Mouse (Mus musculus) testis, postnatal 10 days (tissue): ENCODE results near the gene Tmem259.
"Not testable (repeated sequence)": the region's sequence is repeated elsewhere in the genome, so short reads cannot be mapped to it uniquely, and the experiment has no call there.

Experiments used
- DNase-seq: peaks from one replicate; pipeline ENCODE4 v3.0.0; 2021; ENCODE audit warnings: low spot score

The Tmem259 gene

DNA sequence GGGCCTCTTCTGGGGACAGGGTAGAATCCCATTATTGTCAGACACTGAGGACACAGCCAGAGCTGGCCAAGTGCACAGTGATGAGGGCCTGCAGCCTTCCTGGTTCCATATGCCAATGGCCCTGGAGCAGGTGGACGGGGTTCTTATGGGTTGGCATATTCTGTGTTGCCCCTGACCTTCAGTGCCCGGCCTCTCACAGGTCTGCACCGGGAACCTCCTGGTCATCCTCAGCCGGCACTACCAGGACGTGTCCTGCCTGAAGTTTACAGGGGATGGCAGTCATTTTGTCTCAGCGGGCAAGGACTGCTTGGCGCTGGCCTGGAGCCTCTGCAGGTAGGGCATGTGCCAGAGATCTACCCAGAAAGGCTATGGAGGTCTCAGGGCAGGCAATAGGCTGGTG is 19.4 kb downstream of the Tmem259 start:
- DNase-seq, result no peak

DNA sequence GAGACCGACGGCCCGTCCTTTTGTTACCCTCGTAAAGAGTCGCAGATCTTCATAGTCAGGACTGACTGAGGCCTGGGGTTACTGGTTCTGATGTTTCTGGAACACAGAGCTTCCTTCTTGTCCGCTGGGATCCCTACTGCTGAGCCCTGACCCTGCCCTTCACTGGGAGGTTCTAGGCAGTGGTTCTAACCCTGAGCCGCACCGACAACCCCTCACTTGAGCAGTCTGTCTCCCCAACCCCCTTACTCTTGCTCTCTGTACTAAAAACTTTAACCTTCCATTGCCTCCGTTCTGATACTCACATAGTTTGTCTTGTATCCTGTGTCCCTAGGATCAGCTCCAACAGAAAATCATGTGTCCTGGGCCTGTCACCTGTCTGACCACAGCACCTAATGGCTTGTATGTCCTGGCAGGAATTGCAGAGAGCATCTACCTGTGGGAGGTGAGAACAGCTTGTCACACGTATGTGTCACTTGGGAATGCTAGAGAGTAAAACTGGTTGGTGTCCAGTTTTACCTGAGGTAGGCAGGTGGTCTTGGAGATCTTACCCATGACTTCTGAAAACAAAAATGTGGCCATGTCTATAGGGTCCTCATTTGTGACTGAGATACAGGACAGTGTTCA is 23.3 kb downstream of the Tmem259 start:
- no peak for DNase-seq

DNA sequence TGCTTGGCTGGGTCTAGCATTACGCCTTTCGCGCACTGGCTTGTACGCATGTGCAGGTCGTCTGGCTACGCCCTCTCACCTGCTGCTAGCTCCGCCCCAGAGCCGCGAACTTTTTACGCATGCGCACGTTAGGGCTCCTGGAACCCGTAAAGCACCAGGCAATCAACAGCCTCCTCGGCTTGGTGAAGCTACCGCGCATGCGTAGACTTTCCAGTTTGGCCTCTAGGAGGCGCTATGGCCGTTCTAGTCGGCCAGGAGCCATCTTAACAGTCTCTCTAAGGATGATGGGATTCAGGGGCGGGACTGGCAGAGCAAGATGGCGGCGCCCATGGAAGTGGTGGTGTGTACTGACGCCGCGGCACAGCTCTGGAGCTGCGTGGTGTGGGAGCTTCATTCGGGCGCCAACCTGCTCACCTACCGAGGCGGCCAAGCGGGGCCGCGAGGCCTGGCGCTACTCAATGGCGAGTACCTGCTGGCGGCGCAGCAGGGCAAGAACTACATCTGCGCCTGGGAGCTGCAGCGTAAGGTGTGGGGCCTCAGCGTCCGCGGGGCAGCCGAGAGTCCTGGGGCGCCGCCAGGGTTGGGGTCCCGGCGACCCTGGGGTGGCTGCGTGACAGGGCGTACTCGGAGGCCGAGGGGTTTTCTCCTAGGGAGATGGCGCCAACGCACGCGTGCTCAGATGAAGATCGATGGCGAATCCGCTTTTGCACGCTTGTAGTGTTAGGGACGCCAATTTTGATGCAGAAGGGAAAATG is 24.1 kb downstream of the Tmem259 start, which contains the start of gene Wdr18:
Gene Wdr18 (plus strand): TSS at position 306 of the 755 bp plus-strand sequence.
- peak; percentile 99 for DNase-seq

DNA sequence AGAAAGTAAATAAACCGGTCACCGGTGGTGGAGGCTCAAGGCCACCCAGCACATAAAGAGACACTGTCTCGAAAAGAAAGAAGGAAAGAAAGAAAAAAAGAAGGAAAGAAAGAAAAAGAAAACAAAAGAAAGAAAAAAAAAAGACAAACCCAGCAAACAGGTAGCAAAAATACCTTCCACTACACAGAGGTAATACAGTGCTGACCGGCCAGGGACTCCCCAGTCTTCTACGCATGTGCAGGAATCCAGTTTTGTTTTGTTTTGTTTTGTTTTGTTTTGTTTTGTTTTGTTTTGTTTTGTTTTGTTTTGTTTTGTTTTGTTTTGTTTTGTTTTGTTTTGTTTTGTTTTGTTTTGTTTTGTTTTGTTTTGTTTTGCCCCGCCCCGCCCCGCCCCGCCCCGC is 24.7 kb downstream of the Tmem259 start:
- DNase-seq, result not testable (repeated sequence)

GRCm38 (mm10) chr10:79958140-79958816 is 25.9 kb downstream of the Tmem259 start:
- DNase-seq, result peak; percentile 93

DNA sequence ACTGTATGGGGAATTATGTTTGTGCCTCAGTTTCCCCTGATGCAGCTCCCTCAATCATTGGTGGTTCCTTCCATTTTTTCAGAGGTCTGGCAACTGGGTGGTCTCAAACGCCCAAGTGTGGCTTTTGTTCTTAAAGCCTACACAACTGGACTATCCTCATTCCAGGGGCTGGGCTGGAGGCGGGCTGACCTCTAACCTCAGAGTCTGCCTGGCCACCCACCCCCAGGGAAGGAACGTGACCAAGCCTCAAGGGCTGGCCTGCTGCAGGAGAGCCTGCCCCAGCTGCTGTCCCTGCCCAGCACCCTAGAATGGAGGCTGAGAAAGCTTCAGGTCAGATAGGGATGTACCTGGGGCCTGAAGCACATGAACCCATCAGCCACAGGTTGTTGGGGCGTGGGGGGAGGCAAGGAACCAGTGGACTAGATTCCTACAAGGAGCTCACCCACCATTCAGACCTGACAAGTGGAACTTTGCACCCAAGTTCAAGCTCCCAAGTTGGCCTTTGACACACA is 27.4 kb downstream of the Tmem259 start:
- DNase-seq, result no peak

DNA sequence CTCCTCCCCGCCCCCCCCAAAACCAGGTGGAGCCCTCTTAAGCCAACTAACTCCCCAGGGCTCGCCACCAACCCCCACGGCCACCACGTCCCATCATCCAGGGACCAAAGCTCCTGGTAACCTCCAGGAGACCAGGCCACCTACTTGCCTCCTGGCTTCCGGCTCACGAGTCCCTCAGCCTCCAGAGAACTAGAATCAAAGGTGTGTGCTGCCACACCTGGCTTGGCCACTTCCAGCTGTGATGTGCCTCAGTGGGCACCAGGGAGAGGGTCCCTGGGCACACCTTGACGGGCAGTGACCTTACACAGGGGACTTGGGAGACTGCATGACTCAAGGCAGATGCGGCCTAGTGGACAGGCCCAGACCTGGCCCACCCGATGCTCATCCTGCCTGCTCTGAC is 28.4 kb downstream of the Tmem259 start:
- DNase-seq, result no peak

DNA sequence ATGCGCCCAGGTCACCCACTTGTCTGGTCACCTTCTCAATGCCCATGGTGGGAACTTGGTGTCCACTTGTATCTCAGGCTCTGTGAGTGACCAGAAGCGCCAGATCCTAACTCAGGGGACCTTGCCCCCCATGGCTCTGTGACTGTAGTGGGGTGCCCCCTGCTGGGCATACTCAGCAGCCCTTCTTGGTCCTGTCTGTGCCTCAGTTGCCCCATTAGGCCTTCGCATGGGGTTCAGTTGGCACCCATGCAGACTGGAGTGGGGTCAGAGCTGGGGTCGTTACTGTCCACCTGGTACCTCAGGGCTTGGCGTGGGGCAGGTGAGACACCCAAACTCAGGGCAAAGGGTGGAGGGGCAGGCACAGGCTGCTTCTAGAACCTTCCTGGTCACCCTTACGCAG is 30.2 kb downstream of the Tmem259 start:
- DNase-seq, result no peak

GRCm38 (mm10) chr10:79950661-79951060 is 33.5 kb downstream of the Tmem259 start:
- no peak for DNase-seq

DNA sequence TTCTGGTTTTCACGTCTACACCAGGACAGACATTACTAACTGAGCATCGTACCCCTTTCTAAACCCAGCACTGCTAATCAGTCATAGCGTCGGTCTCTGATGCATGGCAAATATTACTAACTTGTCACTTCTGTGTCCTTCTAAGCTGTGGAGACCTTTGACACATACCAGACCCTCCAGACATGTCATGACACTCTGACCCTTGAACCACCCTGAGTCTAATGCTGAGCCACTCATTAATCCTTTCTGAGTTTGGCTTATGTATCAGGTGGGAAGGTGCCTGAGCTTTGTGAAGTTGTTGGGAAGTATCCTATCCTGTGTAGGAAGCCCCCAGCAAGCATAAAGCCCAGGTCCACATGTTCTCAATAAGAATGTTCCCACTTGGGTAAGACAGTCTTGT is 34.3 kb downstream of the Tmem259 start:
- DNase-seq, result no peak

DNA sequence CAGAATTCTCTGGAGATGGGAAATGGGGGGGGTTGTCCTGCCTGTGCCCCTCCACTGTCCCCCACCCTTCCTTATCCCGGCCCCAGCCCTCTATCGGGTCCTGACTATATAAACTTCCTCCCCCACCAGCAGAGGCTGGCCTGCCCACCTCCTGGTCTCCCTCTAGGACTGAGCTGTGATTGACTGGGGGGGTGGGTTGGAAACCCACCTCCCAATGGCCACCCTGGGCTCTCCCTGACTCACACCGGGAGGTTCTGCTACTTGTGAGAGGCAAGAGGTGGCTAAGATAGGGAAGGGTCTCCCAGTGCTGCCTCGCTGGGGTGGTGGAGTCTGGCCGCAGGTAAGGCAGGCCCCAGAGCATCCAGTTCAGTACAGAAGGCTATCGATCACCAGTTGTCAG is 36.6 kb downstream of the Tmem259 start:
- DNase-seq, result no peak

- no peak for DNase-seq
Measured at GRCm38 (mm10) chr10:79946752-79947322, 37.3 kb downstream of the Tmem259 start.

GRCm38 (mm10) chr10:79945507-79946234 is 38.5 kb downstream of the Tmem259 start:
- no peak for DNase-seq

DNA sequence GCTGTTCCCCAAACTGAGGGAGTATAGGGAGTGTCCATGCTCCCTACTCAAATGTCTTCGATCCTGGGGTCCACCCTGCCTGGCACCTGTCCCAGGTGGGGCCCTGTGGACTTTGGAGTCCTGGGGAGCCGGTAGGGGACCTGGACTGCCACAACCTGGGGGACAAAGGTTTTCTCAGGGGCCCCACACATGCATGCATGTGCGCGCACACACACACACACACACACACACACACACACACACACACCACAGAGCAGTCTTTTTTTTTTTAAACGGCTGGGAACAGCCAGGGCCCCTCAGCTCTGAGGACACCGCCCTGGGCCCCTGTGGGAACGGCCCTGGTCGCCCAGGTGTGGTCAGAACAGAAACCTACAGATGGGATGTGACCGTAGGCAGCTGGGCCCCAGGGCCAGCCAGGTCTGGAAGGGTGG is 40.6 kb downstream of the Tmem259 start:
- no peak for DNase-seq

GRCm38 (mm10) chr10:79942988-79943387 is 41.1 kb downstream of the Tmem259 start:
- DNase-seq, result no peak

DNA sequence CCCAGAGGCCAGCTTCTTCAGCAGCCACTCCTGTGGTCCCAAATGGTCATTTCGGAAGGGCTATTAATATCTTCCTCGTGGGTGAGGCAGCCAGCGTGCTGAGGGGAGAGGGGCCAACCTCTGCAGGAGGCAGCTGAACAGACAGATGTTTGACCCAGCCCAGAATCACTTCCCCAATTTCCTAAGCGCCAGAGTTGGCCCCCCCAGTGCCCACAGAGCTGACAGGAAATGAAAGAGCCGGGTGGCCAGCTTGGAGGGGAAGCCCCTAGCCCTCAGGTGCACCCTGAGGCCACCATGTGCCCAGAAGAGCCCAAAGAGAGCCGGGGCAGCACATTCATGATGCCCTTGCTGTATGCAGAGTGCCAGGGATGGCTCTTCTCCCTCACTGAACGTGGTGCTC is 43.4 kb downstream of the Tmem259 start:
- no peak for DNase-seq

DNA sequence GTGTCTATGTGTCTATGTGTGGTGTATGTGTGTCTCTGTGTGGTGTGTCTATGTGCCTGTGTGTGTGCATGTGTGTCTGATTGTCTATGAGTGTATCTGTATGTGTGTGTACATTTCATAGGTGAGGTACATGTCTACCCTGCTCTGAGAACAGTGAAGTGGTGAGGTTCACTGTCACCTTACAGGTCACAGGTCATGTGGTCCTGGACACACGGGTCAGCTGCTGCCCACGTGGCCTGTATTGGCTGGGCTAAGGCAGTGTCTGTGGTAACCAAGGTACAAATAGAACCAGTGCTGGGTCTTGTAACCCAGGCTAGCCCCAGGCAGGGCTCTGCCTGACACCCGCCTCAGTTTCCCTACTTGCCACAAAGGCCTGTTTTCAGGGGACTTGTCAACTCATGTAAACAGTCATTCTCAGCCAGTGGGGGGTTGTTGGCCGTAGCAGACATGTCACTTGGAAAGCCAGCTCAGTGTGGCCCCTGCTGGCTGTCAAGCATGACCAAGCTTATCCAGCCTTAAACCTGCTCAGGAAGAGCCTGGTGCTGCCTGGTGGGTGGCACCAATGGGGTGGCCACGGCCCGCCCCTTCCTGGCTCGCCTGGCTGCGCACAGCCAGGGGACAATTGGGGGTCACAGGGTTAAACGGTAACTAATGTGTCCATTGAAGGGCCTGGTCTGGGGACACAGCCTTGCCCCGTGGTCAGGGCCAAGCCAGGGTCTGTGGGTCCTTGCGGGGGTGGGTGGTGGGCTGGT is 46.2 kb downstream of the Tmem259 start:
- DNase-seq, result no peak

DNA sequence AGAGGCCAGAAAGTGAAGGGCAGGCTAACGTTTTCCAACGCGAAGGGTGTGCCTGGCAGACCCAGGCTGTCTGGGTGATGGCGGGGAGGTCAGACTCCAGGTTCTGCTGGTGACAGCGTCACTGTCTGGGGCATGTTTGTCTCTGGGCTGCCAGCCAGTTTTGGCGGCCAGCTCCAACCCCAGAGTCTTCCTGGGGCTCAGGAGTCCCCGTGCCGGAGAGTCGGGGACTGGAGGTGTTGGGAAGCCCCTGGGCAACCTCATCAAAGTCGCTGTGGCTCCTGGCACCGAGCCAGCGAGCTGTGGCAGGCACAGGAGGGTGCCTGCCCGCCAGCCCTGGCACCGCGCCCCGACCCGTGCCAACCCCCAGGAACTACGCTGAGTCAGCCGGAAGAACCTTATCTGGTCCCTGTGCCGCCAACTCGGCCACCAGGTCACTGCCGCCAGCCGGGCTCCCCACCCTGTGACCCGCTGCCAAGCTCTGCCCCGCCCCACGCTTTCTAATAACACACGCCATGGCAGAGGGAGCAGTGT is 47.2 kb downstream of the Tmem259 start:
- DNase-seq, result peak; percentile 84

- no peak for DNase-seq
Measured at GRCm38 (mm10) chr10:79936284-79936910, 47.7 kb downstream of the Tmem259 start.
